Mouse (Mus musculus) bone marrow, adult 2 months (tissue): ENCODE measurements around the gene Slco1a6.

Experiments used
- CTCF ChIP-seq: fragments of 200-500 bp; IDR thresholded peaks from 2 replicates; pipeline ENCODE4 v1.5.1; 2011; ENCODE audit warnings: low read length, control low read depth; ENCODE audit not compliant: control insufficient read depth, insufficient read depth
- POLR2A ChIP-seq: fragments of 200-500 bp; IDR thresholded peaks from 2 replicates; pipeline ENCODE4 v1.6.1; 2011; ENCODE audit warnings: low read depth, mild to moderate bottlenecking, control low read depth, low read length, borderline replicate concordance; ENCODE audit not compliant: control insufficient read depth

DNA sequence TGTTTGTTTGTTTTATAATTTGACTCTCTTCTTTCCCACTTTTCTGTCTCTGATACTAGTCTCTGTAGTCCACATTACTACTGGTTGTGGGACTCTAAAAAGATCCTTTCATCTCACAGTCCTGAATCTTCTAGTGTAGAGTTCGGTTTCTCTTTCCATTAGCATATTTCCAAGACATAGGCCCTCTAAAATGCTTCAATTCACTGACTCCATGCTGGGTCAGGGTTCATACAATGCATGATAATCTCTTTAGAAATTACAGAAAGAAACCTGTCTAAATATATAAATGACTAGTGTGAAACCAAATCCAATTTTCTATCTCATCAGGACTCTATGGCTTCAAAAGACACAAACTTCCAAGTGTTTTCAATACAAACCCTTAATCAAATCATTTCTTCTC is 160.6 kb downstream of the Slco1a6 start:
- no peak for TF ChIP-seq CTCF
- no peak for TF ChIP-seq POLR2A
